Mouse (Mus musculus) layer of hippocampus, adult 9-11 months (tissue): ENCODE data around the gene Npr1.

Experiments
- DNase-seq: peaks from one replicate; pipeline ENCODE4 v3.0.0; 2022

Npr1 gene

DNA sequence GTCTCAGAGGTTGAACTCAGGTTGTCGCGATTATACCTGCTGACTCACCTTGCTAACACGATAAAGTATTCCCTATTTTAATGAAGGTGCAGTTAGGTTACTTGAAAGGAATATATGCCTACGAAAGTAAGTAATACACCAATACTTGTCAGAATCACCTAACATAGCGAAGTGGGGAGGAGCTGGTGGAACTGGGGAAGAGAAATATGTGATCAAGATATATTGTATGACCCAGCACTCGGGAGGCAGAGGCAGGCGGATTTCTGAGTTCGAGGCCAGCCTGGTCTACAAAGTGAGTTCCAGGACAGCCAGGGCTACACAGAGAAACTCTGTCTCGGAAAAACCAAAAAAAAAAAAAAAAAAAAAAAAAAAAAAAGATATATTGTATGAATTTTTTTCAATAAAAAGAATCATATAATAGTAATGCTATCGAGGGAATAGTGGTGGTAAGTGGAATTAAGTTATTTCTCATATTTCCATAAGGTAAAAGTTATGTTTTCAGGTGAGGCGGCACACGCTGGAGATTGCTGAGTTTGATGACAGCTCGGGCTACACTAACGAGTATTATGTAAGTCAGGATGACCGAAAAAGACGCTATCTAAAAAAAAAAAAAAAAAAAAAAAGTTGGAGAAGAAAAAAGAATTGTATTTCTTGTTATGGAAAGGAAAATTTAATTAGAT lies 9.6 kb upstream of the Npr1 start:
- DNase-seq = no peak

DNA sequence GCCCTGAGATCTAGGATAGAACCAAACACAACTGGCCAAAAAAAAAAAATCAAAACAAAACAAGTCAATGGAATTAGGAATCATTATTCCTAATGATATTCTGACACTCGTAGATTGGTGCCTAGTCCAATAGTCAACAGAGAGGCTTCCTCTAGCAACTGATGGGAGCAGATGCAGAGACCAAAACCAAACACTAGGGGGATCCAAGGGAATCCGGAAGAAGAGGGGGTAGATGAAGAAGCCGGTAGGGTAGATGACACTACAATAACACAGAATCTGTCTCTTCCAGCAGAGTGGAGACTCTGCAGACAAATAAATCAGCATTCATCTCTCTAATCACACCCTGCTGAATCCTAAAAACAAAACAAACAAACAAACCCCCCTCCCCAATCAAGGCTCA lies 6.5 kb upstream of the Npr1 start:
- DNase-seq = no peak

DNA sequence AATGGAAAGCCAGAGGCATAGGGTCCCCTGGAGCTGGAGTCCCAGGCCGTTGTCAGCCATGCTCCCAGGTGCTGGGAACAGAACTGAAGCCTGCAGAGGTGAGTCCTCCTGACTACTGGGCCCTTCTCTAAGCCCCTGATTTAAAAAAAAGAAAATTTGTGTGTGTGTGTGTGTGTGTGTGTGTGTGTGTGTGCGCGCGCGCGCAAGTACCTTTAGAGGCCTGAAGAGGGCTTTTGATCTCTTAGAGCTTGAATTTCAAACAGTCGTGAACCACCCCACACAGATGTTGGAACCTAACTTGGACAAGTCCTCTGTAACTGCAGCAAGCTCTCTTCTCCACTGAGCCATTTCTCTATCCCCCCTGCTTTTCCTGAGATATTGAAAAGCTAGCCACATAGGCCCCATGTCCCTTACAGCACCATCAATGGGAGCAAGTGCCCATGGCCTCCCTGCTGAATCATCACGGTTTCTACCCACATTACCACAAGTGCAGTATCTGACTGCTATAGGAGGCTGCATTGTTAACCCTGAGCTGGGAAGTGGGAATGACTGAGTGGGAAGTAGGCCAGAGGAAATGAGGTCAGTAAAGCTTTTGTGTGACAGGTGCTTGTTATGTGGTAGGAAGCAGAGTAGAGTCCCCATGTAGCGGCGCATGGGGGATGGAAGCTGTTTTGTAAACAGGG lies 2.1 kb upstream of the Npr1 start:
- no peak for DNase-seq

DNA sequence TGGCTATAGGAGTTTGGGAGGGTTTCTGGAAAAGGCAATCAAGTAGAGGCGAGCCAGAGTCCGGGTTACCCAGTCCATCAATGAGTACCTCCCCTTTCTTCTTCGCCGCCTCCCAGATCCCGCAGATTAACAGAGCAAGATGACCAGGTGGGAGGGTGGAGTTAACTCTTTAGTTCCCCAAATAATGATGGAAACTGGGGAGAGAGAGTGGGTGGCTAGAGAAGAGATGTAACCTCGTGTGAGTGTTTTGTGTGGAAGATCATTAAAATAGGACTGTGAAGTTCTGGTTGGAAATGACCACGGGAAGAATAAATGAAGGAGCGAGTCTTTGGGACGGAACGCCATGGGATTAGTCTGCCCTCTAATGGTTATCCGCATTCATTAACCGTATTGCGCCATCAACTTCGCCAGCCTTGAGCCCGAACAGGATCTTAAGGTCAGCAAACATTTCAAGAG lies 673 bp upstream of the Npr1 start:
- DNase-seq = peak; percentile 42

DNA sequence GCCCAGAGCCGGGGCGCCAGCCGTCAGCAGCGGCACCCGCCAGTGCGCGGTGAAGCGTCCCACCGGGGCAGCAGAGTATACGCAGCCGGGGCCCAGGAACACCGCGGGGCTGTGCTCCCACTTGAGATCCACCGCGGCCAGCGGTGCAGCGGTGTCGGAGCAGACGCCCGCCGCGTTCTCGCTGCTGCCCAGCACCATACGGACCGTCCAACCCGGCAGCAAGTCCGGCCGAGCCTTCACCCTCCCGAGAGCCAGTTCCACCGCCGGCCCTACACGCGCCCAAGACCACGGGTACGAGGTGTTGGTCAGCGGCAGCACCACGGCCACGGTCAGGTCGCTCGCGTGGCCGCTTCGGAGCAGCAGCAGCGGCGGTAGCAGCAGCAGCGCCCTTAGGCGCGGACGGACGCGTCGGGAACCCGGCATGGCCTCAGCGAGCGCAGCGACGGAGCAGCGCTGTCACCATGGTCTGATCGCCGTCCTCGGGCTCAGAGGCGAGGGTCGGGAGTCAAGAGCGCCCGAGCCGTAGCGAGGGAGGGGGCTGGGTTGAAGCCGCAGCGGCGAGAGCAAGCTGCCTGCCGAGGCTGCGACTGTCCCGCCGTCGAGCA lies 483 bp downstream of the Npr1 start:
- DNase-seq = no peak

DNA sequence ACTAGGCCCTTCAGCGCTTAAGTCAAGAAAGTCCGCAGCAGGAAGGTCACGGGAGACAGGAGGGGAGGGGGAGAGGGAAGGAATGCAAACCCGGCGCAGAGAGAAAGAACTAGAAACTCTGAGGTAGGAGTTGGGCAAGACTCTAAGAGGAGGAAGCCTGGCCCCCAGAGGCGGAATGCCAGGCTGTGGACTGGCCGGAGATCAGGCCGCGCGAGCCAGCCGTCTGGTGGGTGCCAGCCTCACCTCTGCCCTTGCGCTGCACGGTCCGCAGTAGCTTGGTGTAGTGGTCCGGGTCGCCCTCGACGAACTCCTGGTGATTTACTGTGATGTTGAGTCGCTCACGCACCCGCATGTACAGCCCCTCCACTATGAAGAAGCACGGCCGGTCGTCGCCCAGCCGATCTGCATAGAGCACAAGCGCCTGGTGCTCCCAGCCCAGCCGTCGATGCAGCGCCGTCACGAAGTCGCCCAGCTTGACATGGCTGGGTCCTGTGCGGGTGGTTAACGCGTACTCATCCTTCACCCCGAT lies 1.1 kb downstream of the Npr1 start:
- DNase-seq = no peak

DNA sequence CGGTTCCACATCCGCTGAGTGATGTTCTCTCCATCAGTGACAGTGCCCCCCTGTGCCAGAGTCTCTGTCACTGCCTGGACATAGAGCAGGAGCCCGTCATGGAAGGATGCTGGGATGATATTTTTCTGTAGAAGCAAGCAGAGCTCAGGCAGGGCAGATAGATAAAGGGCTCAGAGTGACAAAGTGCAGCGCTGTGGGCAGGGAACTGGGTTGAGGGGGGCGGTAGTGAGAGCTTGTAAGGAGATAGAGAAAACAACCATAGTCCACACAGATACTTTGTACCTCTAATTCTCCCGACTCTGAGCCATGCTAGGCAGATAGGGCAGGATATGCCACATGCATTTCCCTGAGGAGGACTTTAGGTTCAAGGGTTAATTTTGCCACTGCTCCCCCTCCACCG lies 3.1 kb downstream of the Npr1 start:
- no peak for DNase-seq

DNA sequence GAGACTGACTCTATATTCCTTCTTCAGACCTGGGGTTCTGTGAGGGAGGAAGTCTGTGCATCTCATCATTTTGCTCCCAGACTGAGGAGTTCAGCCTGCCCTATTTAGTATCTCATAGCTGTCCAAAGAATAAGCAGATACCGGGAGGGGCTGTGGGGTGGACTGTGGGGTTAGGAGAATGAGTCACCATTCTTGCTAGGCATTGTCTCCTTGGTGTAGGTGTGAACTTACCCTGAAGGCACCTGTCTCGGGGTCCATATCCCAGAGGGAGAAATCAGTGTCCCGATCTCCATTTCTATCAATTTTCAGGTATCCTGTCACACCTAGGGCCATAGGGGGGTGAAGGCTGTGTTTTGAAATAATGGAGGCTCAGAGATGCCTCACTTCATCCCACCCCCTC lies 3.7 kb downstream of the Npr1 start:
- no peak for DNase-seq

DNA sequence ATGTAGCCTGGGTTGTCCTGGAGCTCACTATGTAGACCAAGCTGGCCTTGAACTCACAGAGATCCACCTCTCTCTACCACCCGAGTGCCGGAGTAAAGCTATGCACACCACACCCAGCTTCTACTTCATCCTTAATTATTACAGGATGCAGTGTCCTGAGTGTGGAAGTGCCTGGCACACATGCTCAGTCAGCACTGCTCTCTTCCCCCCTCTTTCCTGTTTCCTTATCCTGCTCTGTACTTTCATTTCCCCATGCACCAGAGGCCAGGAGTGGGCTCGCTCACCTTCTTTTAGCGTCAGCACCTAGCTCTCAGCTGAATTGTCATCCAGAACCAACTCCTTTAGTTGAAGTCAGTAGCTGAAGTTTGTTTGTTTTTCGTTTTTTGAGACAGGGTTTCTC lies 5.4 kb downstream of the Npr1 start:
- DNase-seq = no peak

DNA sequence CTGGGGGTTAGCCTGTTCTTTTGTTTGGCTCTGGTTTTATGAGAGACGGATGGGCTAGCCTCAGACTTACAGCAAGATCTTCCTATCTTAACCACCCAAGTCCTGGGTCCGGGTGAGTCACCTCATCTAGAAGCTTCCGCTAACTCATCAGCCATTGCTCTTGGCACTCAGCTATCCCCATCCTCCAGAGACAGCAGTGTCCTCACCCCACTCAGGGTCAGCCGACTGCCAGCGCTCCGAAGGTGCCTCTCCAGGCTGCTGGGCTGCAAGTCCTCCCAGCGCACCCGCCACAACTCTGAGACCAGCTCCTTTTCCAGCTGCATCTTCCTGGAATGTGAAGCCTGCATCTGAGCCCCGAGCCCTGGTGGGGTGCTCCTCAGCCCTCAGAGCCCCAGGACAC lies 5.9 kb downstream of the Npr1 start:
- no peak for DNase-seq

DNA sequence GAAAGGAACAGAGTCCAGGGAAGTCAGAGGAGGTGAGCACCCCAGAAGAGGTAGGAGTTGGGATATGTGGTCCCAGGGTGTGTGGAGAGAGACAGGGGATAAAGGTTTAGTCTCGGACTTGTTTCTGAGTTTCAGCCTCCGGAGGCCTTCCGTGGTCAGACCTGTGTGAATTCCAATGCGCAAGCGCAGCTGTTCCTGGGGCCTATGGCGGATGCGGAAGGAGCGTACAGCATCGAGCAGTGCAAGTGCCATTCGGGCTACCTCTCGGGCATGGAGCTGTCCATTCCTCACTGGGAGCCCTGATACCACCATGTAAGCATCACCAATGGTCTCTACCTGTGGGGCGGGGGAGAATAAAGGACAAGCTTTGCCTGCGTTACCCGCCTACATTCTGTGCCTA lies 10.7 kb downstream of the Npr1 start:
- no peak for DNase-seq

DNA sequence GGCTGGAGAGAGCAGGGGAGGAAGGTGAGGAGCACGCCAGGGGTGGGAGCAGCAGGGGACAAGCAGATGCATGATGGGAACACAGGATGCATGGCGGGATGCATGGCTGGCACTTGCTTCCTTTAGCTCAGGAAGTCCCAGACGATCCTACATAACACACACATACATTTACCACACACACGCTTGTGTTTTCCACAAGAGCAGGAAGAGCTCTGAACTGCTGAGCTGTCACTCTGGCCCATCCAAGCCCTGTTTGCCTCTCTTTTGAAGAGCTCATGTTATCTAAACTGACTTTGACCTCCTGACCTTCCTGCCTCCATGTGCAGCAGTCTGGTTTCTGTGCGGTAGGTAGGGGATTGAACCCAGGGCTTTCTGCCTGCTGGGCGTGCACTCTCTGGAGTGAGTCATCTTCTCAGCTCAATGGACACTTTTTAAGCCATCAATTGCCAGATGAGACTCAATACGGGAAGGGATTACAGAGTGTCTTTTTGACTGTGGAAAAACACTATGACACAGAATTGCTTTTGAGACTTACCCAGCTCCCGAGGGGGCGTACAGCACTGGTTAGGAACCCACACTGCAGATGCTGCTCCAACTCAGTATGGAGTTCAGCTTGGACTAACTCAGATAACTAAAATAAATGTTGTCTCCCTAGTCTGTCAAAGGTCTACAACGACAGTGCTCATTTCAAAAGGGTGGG lies 14.1 kb downstream of the Npr1 start:
- DNase-seq = peak; percentile 76

DNA sequence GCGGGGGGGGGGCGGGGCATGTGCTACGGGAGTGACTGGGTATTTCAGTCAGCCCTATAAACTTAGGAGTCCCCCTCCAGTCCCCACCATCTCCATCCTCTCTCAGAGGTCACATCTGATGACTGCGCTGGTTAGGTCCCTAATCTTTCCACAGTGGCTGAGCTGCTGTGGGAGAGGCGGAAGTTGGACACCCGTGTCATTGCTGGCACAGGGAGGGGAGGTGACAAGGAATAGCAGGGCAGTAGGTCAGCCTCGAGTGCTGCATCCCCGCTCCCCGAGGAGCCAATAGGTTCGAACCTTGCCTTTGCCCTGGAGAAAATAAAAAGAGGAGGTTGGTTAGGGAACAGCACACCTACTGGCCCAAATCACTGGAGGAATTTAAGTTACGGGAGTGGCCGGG lies 14.8 kb downstream of the Npr1 start:
- no peak for DNase-seq

DNA sequence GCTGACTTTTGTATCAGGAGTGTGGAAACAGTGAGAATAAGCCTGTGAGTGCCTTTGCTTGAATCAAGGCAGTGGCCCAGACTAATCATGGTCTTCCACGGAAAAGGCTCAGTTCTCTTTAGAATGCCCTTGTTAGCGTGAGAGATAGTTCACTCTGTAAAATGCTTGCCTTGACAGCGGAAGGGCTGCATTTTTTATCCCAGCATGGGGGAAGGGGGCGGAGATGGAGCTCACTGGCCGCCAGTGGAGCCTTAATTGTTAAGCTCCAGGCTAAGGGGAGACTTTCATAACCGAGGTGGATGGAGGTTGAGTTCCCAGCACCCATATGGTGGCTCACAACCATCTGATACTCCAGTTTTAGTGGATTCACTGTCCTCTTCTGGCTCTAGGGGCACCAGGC lies 17.0 kb downstream of the Npr1 start:
- no peak for DNase-seq

DNA sequence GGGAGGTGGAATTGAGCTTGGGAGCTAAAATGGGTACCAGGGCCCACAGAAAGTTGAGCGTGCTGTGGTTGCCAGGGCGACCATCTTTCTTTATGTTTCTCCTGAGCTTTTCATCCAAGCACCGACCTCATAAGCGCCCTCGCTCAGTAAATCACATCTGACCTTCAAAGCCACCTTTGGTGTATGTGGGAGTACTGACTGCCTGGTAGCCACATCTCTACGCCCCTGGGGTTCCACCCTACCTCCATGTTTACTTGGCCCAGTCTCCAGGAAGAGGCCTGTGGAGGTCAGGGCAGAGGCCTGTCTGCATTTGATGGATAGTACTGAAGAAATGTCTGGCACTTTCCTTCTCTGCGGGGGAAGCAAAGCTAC lies 18.6 kb downstream of the Npr1 start:
- no peak for DNase-seq

DNA sequence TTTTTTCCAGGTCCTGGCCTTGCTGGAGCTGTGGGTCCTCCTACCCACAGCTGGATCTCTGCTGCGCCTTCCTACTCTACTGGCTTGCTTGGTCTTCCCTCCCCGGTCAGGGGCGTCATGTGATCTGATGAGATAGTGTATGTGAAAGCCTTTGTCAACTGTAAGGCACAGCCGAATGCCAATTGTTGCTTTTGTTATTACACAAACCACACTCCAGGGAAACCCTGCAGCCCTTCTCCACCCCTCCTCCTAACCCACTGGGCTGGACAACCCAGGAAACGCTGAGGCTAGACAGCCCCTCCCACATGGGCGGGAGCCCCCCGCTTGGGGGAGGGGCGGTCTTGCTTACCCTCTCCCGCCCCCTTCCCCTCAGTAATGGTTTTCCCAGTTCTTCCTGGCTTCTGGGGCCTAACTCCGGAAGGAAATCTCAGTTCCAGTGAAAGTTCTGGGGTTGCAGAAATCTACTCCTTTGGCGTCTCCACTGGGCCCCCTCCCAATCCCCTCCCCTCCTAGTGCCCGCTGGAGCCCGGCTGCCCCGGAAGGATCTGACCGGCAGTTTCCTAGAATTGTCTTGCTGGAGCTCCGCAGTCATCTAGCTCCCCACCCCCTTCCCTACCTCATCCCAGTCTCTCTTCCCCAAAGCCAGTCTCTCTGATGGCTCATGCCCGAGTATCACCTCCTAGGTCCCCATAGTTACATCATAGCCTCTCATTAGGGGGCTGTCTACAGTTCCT lies 19.1 kb downstream of the Npr1 start:
- DNase-seq = peak; percentile 88

DNA sequence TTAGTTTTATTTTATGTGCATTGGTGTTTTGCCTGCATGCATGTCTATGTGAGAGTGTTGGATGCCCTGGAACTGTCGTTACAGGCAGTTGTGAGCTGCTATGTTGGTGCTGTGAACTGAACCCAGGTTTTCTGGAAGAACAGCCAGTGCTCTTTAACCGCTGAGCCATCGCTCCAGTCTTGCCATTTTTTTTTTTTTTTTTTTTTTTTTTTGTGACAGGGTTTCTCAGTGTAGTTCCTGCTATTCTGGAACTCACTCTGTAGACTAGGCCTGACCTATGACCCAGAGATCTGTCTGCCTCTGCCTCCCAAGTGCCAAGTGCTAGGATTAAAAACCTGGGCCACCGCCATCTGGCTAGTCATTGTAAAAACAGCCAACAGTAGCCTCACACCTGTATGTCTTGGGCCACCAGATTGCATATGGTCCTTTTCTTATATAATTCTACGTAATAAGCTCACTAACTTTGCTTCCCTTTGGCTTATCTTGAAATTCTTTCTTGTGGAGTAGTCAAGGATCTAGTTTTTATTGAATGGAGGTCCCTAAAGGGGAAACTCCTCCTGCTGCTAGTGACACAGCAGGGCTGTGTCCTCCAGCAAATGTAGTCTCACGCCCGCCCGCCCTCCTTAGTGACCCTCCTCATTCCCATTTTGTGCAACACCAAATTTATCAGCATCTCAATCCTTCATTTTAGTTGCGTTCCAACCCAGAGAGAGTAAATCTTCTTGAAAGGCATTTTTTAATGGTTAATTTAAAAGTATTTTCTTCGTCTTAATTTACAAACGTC lies 20.1 kb downstream of the Npr1 start:
- DNase-seq = no peak

DNA sequence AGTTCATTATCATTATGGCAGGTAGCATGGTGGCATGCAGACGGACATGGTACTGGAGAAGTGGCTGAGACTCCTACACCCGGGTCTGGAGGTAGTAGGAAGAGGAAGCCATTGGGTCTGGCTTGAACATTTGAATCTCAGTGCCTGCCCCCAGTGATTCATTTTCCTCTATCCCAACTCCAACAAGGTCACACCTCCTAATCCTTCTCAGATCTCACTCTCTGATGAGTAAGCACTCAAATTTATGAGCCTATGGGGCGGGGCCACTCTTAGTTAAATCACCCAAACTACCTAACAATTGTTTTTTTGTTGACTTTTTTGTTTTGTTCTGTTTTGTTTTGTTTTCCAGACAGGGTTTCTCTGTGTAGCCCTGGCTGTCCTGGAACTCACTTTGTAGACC lies 21.7 kb downstream of the Npr1 start:
- DNase-seq = no peak

DNA sequence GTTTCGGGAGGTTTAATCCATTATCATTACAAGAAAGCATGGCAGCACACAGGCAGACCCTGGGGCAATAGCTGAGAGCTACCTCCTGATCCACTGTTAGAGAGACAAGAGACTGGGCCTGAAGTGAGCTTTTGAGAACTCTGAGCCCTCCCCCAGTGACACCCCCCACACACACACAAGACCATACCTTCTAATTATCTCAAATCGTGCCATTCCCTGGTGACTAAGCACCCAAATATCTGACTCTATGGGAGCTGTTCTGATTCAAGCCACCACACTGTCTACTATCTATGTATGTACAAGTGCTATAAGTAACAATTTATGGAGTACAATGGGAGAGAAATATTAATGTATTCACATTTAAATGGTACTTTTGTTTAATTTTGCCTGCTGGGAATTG lies 24.9 kb downstream of the Npr1 start:
- no peak for DNase-seq

DNA sequence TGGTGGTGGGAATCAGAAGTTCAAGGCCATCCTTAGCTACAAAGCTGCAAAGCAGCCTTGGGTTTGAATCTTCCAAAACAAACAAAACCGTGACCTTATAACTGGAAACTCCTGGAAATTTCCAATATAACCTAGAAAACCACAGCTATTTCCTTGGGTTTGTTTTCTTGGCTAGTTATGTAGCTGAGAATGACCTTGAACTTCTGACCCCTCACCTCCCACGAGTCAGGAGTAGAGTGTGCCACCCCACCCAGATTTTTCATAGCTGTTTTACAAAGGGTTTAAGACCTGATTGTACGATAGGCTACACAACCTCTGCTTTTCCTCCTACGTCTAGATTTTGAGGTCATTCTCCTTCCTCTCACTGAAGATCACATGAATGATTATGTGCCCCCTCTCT lies 28.5 kb downstream of the Npr1 start:
- DNase-seq = no peak

DNA sequence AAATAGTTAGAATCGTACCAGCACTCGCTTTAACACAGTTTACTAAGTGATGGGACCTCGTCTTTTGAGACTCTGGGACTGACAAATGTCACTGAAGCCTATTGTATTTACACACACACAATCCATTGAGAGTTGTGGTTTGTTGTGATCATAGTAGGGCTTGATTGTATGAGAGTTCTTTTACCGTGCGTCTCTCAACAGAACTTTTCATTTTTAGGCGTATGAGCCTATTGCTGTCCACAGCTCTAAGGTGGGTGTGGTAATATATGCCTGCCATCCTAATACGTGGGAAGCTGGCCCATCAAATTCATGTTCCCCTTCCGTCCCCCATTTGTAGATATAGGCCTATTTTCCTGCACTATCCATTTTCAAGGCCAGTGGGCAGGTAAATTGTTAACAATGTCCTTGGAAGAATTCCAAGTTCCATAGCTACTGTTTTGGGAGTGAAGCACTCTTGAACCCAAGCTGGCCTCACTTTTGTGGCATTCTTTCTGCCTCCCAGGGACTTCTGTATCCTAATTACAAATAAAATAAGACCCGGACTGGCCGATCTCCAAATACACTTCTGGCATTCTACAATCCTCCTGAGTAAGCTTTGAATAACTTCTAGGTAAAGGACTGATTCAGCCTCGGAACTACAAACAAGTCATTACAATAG lies 31.5 kb downstream of the Npr1 start:
- no peak for DNase-seq
